ENCODE assay signal across 22 mouse cellular contexts in the genomic region with DNA sequence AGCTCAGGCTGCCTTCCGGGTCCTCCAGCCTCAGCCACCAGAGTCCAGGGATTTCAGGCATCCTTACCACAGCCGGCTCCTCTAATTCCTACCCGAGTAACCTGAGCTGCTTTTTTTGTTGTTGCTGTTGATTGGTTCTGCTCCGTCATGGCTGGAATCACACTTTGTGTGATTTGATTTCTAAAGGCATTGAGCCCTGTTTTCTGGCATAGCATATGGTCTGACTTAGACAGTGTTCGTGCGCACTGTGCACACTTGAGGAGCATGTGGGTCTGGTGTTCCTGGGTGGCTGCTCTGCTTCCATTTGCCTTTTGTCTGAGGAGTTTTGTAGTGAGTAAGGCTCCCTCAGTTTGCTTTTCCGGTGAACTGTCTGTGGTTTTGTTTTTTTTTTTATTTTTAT. TPM values are rescaled to one million over a fixed set of nuclear protein-coding genes. Genes with fewer than 3 reads are reported as not detected.
DNase-seq lines count a peak whose midpoint lies in the region; ATAC-seq lines count a peak whose summit lies in the region.
"Had no signal": no experiment of that assay in that cellular context is flagged by ENCODE, and none has a peak within 500 bp of the region (broad histone marks: within the 10 kb centered on the region; RNA-seq: fewer than 3 reads in every experiment).

No protein-coding gene starts in this region.

- no peak overlapping the region for H3K27ac ChIP-seq in embryonic facial prominence, embryonic 11.5 days (replicated peaks; ENCODE audit: low read depth, low read length)
- H3K27ac ChIP-seq in macrophage, result peak overlapping the region; percentile 50
- H3K27ac ChIP-seq: hindbrain, postnatal 0 days; left cerebral cortex, adult 2 months; limb, embryonic 13.5 days; liver, embryonic 14.5 days; lung, embryonic 15.5 days; neural tube, embryonic 12.5 days; stomach, postnatal 0 days had no signal

- no peak overlapping the region for H3K4me2 ChIP-seq in embryonic facial prominence, embryonic 11.5 days (ENCODE audit: low read depth, low read length)
- H3K4me2 ChIP-seq: limb, embryonic 13.5 days; lung, embryonic 15.5 days; neural tube, embryonic 12.5 days had no signal

- no peak overlapping the region for H3K9ac ChIP-seq in embryonic facial prominence, embryonic 11.5 days (replicated peaks; ENCODE audit: low read length)
- H3K9ac ChIP-seq: limb, embryonic 13.5 days; liver, embryonic 14.5 days; lung, embryonic 15.5 days; neural tube, embryonic 12.5 days had no signal

- peak; percentile 37 for DNase-seq in CD4-positive, CD25-positive, alpha-beta regulatory T cell, adult 2 months (ENCODE audit: low read depth, low spot score)
- peak; percentile 71 for DNase-seq in embryonic facial prominence, embryonic 11.5 days (ENCODE audit: low spot score)
- no peak for DNase-seq in left cerebral cortex, adult 18-20 months (ENCODE audit: low spot score in 2 of 2)
- no peak for DNase-seq in urinary bladder, postnatal 10 days (ENCODE audit: low spot score)
- DNase-seq: adrenal gland, postnatal 25 days; cerebellum, adult 18-20 months; cerebellum, postnatal 36 days; gastrocnemius, postnatal 36 days; kidney, adult 2 months; kidney, postnatal 10 days had no signal

- no peaks in the 10 kb centered on the region for H3K79me2 ChIP-seq in macrophage (ENCODE audit: inconsistent target)

- no peak for ATAC-seq in CD4-positive, CD25-positive, alpha-beta regulatory T cell, adult 4 months
- no peak for ATAC-seq in megakaryocyte, adult 5-6 weeks (ENCODE audit: poor library complexity, severe bottlenecking)
- peak; percentile 60; the same call in 1 of the 2 replicates for ATAC-seq in embryonic facial prominence, embryonic 11.5 days (replicated peaks; ENCODE audit: insufficient number of reproducible peaks, low FRiP score, low TSS enrichment, low read depth)
- ATAC-seq: hindbrain, postnatal 0 days; midbrain, embryonic 16.5 days had no signal

- no peaks in the 10 kb centered on the region for H3K9me3 ChIP-seq in megakaryocyte, embryonic 14.5 days
- no peaks in the 10 kb centered on the region for H3K9me3 ChIP-seq in embryonic facial prominence, embryonic 11.5 days (replicated peaks; ENCODE audit: control insufficient read depth, low read length)
- H3K9me3 ChIP-seq: limb, embryonic 13.5 days; lung, embryonic 15.5 days; neural tube, embryonic 12.5 days had no signal

- no peaks in the 10 kb centered on the region for H3K27me3 ChIP-seq in megakaryocyte, embryonic 14.5 days (replicated peaks)
- H3K27me3 ChIP-seq in embryonic facial prominence, embryonic 11.5 days (ENCODE audit: control insufficient read depth, insufficient read depth, low read length), result no peaks in the 10 kb centered on the region
- H3K27me3 ChIP-seq: limb, embryonic 13.5 days; lung, embryonic 15.5 days; neural tube, embryonic 12.5 days had no signal

- WGBS in embryonic facial prominence, embryonic 11.5 days, result 52% methylated on average over 7 of the region's 7 CpGs
- 91% methylated on average over 7 of the region's 7 CpGs for WGBS in macrophage (ENCODE audit: missing documents)

- H3K4me1 ChIP-seq in megakaryocyte, embryonic 14.5 days, result peaks cover 94% of the 10 kb centered on the region
- no peaks in the 10 kb centered on the region for H3K4me1 ChIP-seq in embryonic facial prominence, embryonic 11.5 days (ENCODE audit: control insufficient read depth, insufficient read depth, low read length)
- H3K4me1 ChIP-seq: limb, embryonic 13.5 days; neural tube, embryonic 12.5 days had no signal

- H3K4me3 ChIP-seq in megakaryocyte, embryonic 14.5 days (replicated peaks), result peak overlapping the region; percentile 78
- no peak overlapping the region for H3K4me3 ChIP-seq in embryonic facial prominence, embryonic 11.5 days (ENCODE audit: low read depth, low read length)
- no peak overlapping the region for H3K4me3 ChIP-seq in macrophage (ENCODE audit: inconsistent target)
- H3K4me3 ChIP-seq: left cerebral cortex, adult 2 months; limb, embryonic 13.5 days; lung, embryonic 15.5 days; neural tube, embryonic 12.5 days had no signal

- peaks cover 65% of the 10 kb centered on the region for H3K36me3 ChIP-seq in megakaryocyte, embryonic 14.5 days (replicated peaks; ENCODE audit: low read length)
- no peaks in the 10 kb centered on the region; the same call in 1 of the 2 replicates for H3K36me3 ChIP-seq in embryonic facial prominence, embryonic 11.5 days (replicated peaks; ENCODE audit: control insufficient read depth, insufficient read depth, low read depth, low read length)
- no peaks in the 10 kb centered on the region for H3K36me3 ChIP-seq in macrophage (ENCODE audit: inconsistent target)

RNA-seq across cellular contexts. Expression of a gene that starts 30.1 kb away (rescaled TPM):
- polyA plus RNA-seq in CD4-positive, CD25-positive, alpha-beta regulatory T cell, adult 4 months (2017; shearing (Covaris generic)), result 1 to 10 TPM; 1.6 to 2.0 TPM
- polyA plus RNA-seq in megakaryocyte, embryonic 14.5 days (2012; ENCODE audit: insufficient read depth, low replicate concordance), result 186 and 225 TPM in 2 replicates
- 0.11 TPM in 1 of 2 replicates, not detected in the other for total RNA-seq in megakaryocyte, adult 5-6 weeks (2015)
- 0.26 TPM in 1 of 2 replicates, not detected in the other for total RNA-seq in megakaryocyte, adult 5-6 weeks (2017)
- polyA plus RNA-seq in embryonic facial prominence, embryonic 11.5 days (2014; fragmentation: Nextera tagmentation; extraction: Ambion mirVana), result 13.9 and 16.4 TPM in 2 replicates
- total RNA-seq in macrophage (2018; cell fraction: chromatin; rRNA removed), result 100 to 1,000 TPM in 2 of 26 experiments, 10 to 100 TPM in 11, 1 to 10 TPM in 13; 3.4 to 209 (median 10.6) TPM
- total RNA-seq in macrophage (2018; cell fraction: cytosol; rRNA removed), result 10 to 100 TPM in 11 of 26 experiments, 1 to 10 TPM in 15; 2.8 to 62.5 (median 8.7) TPM
- 100 to 1,000 TPM in 1 of 26 experiments, 10 to 100 TPM in 16, 1 to 10 TPM in 9; 1.9 to 104 (median 11.4) TPM for total RNA-seq in macrophage (2018; cell fraction: nucleus; rRNA removed)
- 1.8 to 3.1 TPM (median 2.2 TPM) in 3 replicates for polyA plus RNA-seq in macrophage (2018)
- total RNA-seq in left cerebral cortex, adult 18-20 months (2021), result 100 to 1,000 TPM; 135 to 137 TPM

Comparison
In these comparisons a context has a peak if more than half of its experiments do, and no peak if none do; other contexts are left out.
1. DNase-seq: peak in CD4-positive, CD25-positive, alpha-beta regulatory T cell, adult 2 months (single experiment) and embryonic facial prominence, embryonic 11.5 days (single experiment); none in left cerebral cortex, adult 18-20 months (0 of 2) and urinary bladder, postnatal 10 days (single experiment).
2. RNA of a gene that starts 30.1 kb away (polyA plus RNA-seq): 186 to 225 TPM in megakaryocyte, embryonic 14.5 days; 13.9 to 16.4 TPM in embryonic facial prominence, embryonic 11.5 days, 1.8 to 3.1 TPM in macrophage and 1.6 to 2.0 TPM in CD4-positive, CD25-positive, alpha-beta regulatory T cell, adult 4 months; every median in the first group is over 10 times any median in the second.